ENCODE assay signal across 10 mouse cellular contexts in the genomic region with DNA sequence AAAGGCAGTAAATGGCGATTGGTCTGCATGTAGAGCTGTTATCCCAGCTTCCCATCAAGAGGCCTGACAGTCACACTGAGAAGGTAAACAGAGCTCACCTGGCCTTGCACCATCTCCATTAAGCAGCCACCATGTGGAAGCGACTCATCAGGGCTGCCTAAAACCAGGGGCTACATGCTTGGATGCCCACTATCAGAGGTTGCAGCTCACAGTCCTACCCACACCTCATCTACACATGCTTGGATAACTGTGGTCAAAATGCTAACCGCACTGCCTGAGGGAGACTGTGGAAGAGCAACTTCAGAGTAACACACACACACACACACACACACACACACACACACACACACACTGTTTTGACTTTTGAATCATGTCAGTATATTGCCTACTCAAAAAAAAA.
"Had no signal": no experiment of that assay in that cellular context is flagged by ENCODE, and none has a peak within 500 bp of the region (broad histone marks: within the 10 kb centered on the region; RNA-seq: fewer than 3 reads in every experiment).

No protein-coding gene starts in this region.

- DNase-seq: kidney, adult 11 months; kidney, adult 9 months; kidney, postnatal 36 days; liver; liver, embryonic 13.5 days; liver, postnatal 0 days; lung, postnatal 14 days; right cerebral cortex, postnatal 4 days; spleen, adult 18-20 months; thymus, postnatal 36 days had no signal
